Mouse (Mus musculus): ENCODE results near the gene Zmiz1.

GRCm38 (mm10) chr14:25518645-25519044 lies 59.7 kb downstream of the Zmiz1 start:
- no peak for TF ChIP-seq CTCF (IDR thresholded peaks at IDR 0.05; ENCODE audit: borderline replicate concordance, insufficient read depth, low read depth, low read length)
- TF ChIP-seq POLR2A (IDR thresholded peaks at IDR 0.05; ENCODE audit: borderline replicate concordance, insufficient read depth, low read length) = no peak

All from cerebellum, adult 2 months (tissue).